Mouse (Mus musculus) left cerebral cortex, postnatal 10 days (tissue): ENCODE measurements around the gene Dusp11. TPM values are rescaled to one million over a fixed set of nuclear protein-coding genes. Genes with fewer than 3 reads are reported as not detected.
A peak's percentile ranks its signal among the peaks of the same experiment; 100 is the strongest.
"Not testable (repeated sequence)": the region's sequence is repeated elsewhere in the genome, so short reads cannot be mapped to it uniquely, and the experiment has no call there.

Source experiments
- DNase-seq, 2 experiments: peaks; one replicate each; pipeline ENCODE4 v3.0.0; 2021 to 2022; ENCODE audit warnings: low spot score in 2 of 2, mixed read lengths in 1 of 2; ENCODE audit errors: extremely low spot score in 1 of 2
- intact Hi-C: fragments of 180-260 bp; cut with DNase I; formaldehyde crosslinking; loops from one replicate; pipeline ENCODE4 v1.15.1; 2025
- total RNA-seq, 2 experiments: library from RNA; stranded (reverse); gene quantifications; 2 replicates each; pipeline ENCODE4 v1.2.3; 2021

Dusp11 gene
- total RNA-seq, 2 experiments from 2014 or later, result 74.0 to 82.0 TPM

GRCm38 (mm10) chr6:85904642-85905061 lies 56.8 kb downstream of the Dusp11 start, which contains the start of gene Nat8f4:
TSS of gene Nat8f4 (minus strand) at chr6:85904884.
- DNase-seq, result peak; percentile 64 to 81
- intact Hi-C loops, result loop anchor here (10.0 kb wide), 1 partner anchor 320 kb away; the partner anchor contains the start of gene Alms1

GRCm38 (mm10) chr6:85902303-85902702 lies 59.2 kb downstream of the Dusp11 start:
- no peak for DNase-seq
- intact Hi-C loops, result loop anchor here (10.0 kb wide), 1 partner anchor 318 kb away; the partner anchor contains the start of gene Alms1

GRCm38 (mm10) chr6:85898596-85899475 lies 62.6 kb downstream of the Dusp11 start:
- intact Hi-C loops, DNase-seq: not testable (repeated sequence)

GRCm38 (mm10) chr6:85895061-85895648 lies 66.3 kb downstream of the Dusp11 start:
- DNase-seq, result peak in 1 of 2 experiments; percentile 37
- intact Hi-C loops, result not testable (repeated sequence)

Other genes with a start within 250 kb of the Dusp11 start
- 1 to 10 TPM in 1 of 2 experiments, under 1 TPM in 1; 0.47 to 1.0 TPM for gene Nat8f7, start 248.5 kb downstream of the Dusp11 start, total RNA-seq
- gene Nat8f3, start 195.9 kb downstream of the Dusp11 start, total RNA-seq, result under 1 TPM; 0.49 to 0.87 TPM
- under 1 TPM; 0.63 to 0.73 TPM for gene Nat8f6, start 140.7 kb downstream of the Dusp11 start, total RNA-seq
- gene Nat8f5, start 140.7 kb downstream of the Dusp11 start, total RNA-seq, result 1 to 10 TPM in 1 of 2 experiments, under 1 TPM in 1; 0.73 to 1.4 TPM
- gene Nat8, start 129.6 kb downstream of the Dusp11 start, total RNA-seq, result 1 to 10 TPM; 1.4 to 1.9 TPM
- under 1 TPM; 0.77 TPM for gene Nat8f2, start 92.5 kb downstream of the Dusp11 start, total RNA-seq
- 1 to 10 TPM; 3.0 to 3.4 TPM for gene Nat8f4, start 56.8 kb downstream of the Dusp11 start, total RNA-seq
- gene Tprkb, start 49.8 kb downstream of the Dusp11 start, total RNA-seq, result 10 to 100 TPM; 42.1 to 47.9 TPM
- 10 to 100 TPM in 1 of 2 experiments, 1 to 10 TPM in 1; 10.0 to 13.5 TPM for gene Nat8f1, start 46.0 kb downstream of the Dusp11 start, total RNA-seq
- not detected for gene Figla, start 54.5 kb upstream of the Dusp11 start, total RNA-seq
- gene Add2, start 67.0 kb upstream of the Dusp11 start, total RNA-seq, result 100 to 1,000 TPM; 198 to 206 TPM
- 10 to 100 TPM; 18.4 to 26.0 TPM for gene Tgfa, start 233.6 kb upstream of the Dusp11 start, total RNA-seq